Mouse (Mus musculus): ENCODE data around the gene Pex16. TPM values are rescaled to one million over a fixed set of nuclear protein-coding genes. Genes with fewer than 3 reads are reported as not detected.
A peak's percentile ranks its signal among the peaks of the same experiment; 100 is the strongest.

Pex16 gene
- total and polyA plus RNA-seq, 2 experiments, result 95.5 to 164 TPM

- H3K27me3 ChIP-seq (ENCODE audit: control insufficient read depth, insufficient read depth, low read length), result no peaks in the 10 kb centered on the region
- H3K36me3 ChIP-seq (ENCODE audit: control insufficient read depth, insufficient read depth, low read length), result no peaks in the 10 kb centered on the region
- peak overlapping the region; percentile 68 for H3K9ac ChIP-seq (ENCODE audit: low read depth, low read length)
- no peak overlapping the region for H3K27ac ChIP-seq (replicated peaks; ENCODE audit: insufficient read depth, low read depth, low read length)
- H3K79me2 ChIP-seq (ENCODE audit: control insufficient read depth, insufficient read depth, low read length), result peaks cover 4% of the 10 kb centered on the region; the same call in 1 of the 2 replicates
- 14% methylated on average over 45 of the region's 45 CpGs for WGBS
- no peak for DNase-seq (ENCODE audit: extremely low read depth, low read depth, low spot score)
- TF ChIP-seq POLR2A (IDR thresholded peaks at IDR 0.05; ENCODE audit: extremely low read depth, insufficient read depth, low read length) (no peak), CTCF (IDR thresholded peaks at IDR 0.05; ENCODE audit: low read depth, low read length) (no peak)
- H3K4me1 ChIP-seq (ENCODE audit: control insufficient read depth, insufficient read depth, low read length), result peaks cover 4% of the 10 kb centered on the region; the same call in 1 of the 2 replicates
- peak overlapping the region; percentile 55 for H3K4me3 ChIP-seq (ENCODE audit: insufficient read depth, low read depth, low read length)
These were observed 3.4 kb upstream of the Pex16 start for GRCm38 (mm10) chr2:92370821-92371805.

DNA sequence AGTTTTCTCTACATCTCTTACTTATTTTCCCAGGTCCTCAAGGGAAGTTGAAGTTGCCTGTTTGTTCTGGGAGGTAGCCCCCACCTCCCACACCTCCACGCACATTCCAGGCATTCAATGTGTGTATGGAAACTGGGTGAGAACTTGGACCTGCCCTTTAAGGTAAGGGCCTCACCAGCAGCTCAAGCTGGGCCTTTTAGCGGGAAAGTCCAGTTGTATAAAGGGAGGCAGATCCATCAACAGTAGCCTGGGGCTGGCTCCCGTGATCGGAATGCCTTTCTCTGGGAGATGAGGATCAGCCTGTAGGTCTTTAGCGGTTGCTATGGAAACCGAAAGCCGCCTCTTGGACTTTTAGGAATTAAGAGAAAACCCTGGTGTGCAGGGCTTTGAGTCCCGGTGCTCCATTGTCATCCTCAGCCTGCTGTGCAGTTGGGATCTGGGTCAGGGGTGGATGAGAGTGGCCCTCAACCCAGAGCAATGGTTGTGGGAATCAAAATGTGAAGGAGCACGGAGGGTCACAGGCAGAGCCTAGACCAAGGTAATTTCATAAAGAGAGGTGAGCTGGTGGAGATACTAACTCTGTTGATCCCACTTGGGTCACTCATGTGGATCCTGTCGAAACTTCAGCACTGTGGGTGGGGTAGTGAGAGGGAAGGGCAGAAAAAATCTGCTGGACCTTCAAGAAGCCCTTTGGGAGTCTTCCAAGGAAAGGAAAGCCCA lies 2.3 kb upstream of the Pex16 start:
- Histone ChIP-seq H3K9ac (ENCODE audit: low read depth, low read length) (no peak overlapping the region), H3K79me2 (ENCODE audit: control insufficient read depth, insufficient read depth, low read length) (peaks cover 6% of the 10 kb centered on the region; the same call in 1 of the 2 replicates), H3K27me3 (ENCODE audit: control insufficient read depth, insufficient read depth, low read length) (no peaks in the 10 kb centered on the region), H3K4me1 (ENCODE audit: control insufficient read depth, insufficient read depth, low read length) (peaks cover 8% of the 10 kb centered on the region; the same call in 1 of the 2 replicates), H3K27ac (replicated peaks; ENCODE audit: insufficient read depth, low read depth, low read length) (no peak overlapping the region), H3K36me3 (ENCODE audit: control insufficient read depth, insufficient read depth, low read length) (no peaks in the 10 kb centered on the region), H3K4me3 (ENCODE audit: insufficient read depth, low read depth, low read length) (no peak overlapping the region)
- TF ChIP-seq CTCF (IDR thresholded peaks at IDR 0.05; ENCODE audit: low read depth, low read length) (no peak), POLR2A (IDR thresholded peaks at IDR 0.05; ENCODE audit: extremely low read depth, insufficient read depth, low read length) (no peak)
- WGBS, result 79% methylated on average over 10 of the region's 10 CpGs
- no peak for DNase-seq (ENCODE audit: extremely low read depth, low read depth, low spot score)

GRCm38 (mm10) chr2:92372767-92373436 lies 1.6 kb upstream of the Pex16 start:
- Histone ChIP-seq H3K27me3 (ENCODE audit: control insufficient read depth, insufficient read depth, low read length) (no peaks in the 10 kb centered on the region), H3K4me1 (ENCODE audit: control insufficient read depth, insufficient read depth, low read length) (peaks cover 8% of the 10 kb centered on the region; the same call in 1 of the 2 replicates), H3K4me3 (ENCODE audit: insufficient read depth, low read depth, low read length) (no peak overlapping the region), H3K27ac (replicated peaks; ENCODE audit: insufficient read depth, low read depth, low read length) (no peak overlapping the region), H3K36me3 (ENCODE audit: control insufficient read depth, insufficient read depth, low read length) (peaks cover 3% of the 10 kb centered on the region; the same call in 1 of the 2 replicates), H3K9ac (ENCODE audit: low read depth, low read length) (no peak overlapping the region), H3K79me2 (ENCODE audit: control insufficient read depth, insufficient read depth, low read length) (peaks cover 6% of the 10 kb centered on the region; the same call in 1 of the 2 replicates)
- TF ChIP-seq POLR2A (IDR thresholded peaks at IDR 0.05; ENCODE audit: extremely low read depth, insufficient read depth, low read length), result no peak
- TF ChIP-seq CTCF (IDR thresholded peaks at IDR 0.05; ENCODE audit: low read depth, low read length), result no peak
- peak; percentile 62 for DNase-seq (ENCODE audit: extremely low read depth, low read depth, low spot score)
- 30% methylated on average over 9 of the region's 9 CpGs for WGBS

DNA sequence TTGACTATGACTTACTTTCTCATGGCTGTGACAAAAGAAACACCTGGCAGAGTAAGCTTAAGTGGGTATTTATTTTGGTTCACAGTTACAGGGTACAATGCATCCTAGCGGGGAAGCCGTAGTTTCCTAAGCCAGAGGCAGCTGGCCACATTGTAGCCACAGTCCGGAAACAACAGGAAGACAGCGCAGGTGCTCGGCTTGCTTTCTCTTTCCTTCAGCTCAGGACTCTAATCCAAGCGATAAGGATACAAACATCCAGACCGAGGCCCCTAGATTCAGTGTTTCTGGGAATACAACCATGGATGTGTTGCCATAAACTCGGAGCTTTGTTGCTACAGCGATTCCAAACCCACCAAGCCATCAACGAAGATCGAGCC lies 1.1 kb upstream of the Pex16 start:
- WGBS, result 89% methylated on average over 11 of the region's 11 CpGs
- TF ChIP-seq CTCF (IDR thresholded peaks at IDR 0.05; ENCODE audit: low read depth, low read length), result no peak
- no peak for TF ChIP-seq POLR2A (IDR thresholded peaks at IDR 0.05; ENCODE audit: extremely low read depth, insufficient read depth, low read length)
- Histone ChIP-seq H3K4me1 (ENCODE audit: control insufficient read depth, insufficient read depth, low read length) (peaks cover 8% of the 10 kb centered on the region; the same call in 1 of the 2 replicates), H3K36me3 (ENCODE audit: control insufficient read depth, insufficient read depth, low read length) (peaks cover 7% of the 10 kb centered on the region), H3K79me2 (ENCODE audit: control insufficient read depth, insufficient read depth, low read length) (peaks cover 6% of the 10 kb centered on the region; the same call in 1 of the 2 replicates), H3K27ac (replicated peaks; ENCODE audit: insufficient read depth, low read depth, low read length) (no peak overlapping the region), H3K4me3 (ENCODE audit: insufficient read depth, low read depth, low read length) (no peak overlapping the region), H3K27me3 (ENCODE audit: control insufficient read depth, insufficient read depth, low read length) (no peaks in the 10 kb centered on the region), H3K9ac (ENCODE audit: low read depth, low read length) (no peak overlapping the region)
- DNase-seq (ENCODE audit: extremely low read depth, low read depth, low spot score), result no peak

DNA sequence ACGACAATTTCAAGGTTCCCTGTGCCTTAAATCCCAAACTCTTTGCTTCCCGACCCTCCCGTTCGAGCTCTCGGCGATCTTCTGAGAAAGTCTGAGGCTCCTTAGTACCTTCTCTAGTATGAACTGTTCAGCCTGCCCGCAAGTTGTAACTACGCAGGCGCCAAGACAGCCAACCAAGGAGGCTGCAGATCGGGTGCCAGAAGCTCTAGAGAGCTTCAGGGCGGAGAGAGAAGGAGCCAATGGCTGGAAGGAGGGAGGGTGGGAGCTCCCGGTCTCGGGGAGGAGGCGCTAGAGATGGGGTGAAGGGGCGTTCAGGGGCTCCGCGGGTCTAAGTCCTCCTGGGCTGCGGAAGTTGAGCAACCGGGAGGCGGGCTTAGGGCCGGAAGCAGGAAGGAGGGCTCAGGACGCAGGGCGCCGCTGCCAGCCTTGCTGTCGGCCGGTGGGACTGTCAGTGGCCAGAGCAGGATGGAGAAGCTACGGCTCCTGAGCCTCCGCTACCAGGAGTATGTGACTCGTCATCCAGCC lies 685 bp downstream of the Pex16 start:
- peaks cover 8% of the 10 kb centered on the region; the same call in 1 of the 2 replicates for H3K4me1 ChIP-seq (ENCODE audit: control insufficient read depth, insufficient read depth, low read length)
- peak; percentile 98 for DNase-seq (ENCODE audit: extremely low read depth, low read depth, low spot score)
- H3K36me3 ChIP-seq (ENCODE audit: control insufficient read depth, insufficient read depth, low read length), result peaks cover 18% of the 10 kb centered on the region

More for the DNA sequence above, 685 bp downstream of the Pex16 start:
- peak overlapping the region; percentile 96 for H3K27ac ChIP-seq (replicated peaks; ENCODE audit: insufficient read depth, low read depth, low read length)
- under 1% methylated on average over 29 of the region's 29 CpGs for WGBS
- peak overlapping the region; percentile 94 for H3K4me3 ChIP-seq (ENCODE audit: insufficient read depth, low read depth, low read length)
- H3K27me3 ChIP-seq (ENCODE audit: control insufficient read depth, insufficient read depth, low read length), result no peaks in the 10 kb centered on the region
- peak overlapping the region; percentile 87 for H3K9ac ChIP-seq (ENCODE audit: low read depth, low read length)
- TF ChIP-seq CTCF (IDR thresholded peaks at IDR 0.05; ENCODE audit: low read depth, low read length), result no peak
- TF ChIP-seq POLR2A (IDR thresholded peaks at IDR 0.05; ENCODE audit: extremely low read depth, insufficient read depth, low read length), result peak; percentile 70; the same call in 1 of the 2 replicates
- peaks cover 6% of the 10 kb centered on the region; the same call in 1 of the 2 replicates for H3K79me2 ChIP-seq (ENCODE audit: control insufficient read depth, insufficient read depth, low read length)

All from liver, adult 2 months (tissue).